Comparison of ENCODE assay signal across 8 mouse cellular contexts in the genomic region with DNA sequence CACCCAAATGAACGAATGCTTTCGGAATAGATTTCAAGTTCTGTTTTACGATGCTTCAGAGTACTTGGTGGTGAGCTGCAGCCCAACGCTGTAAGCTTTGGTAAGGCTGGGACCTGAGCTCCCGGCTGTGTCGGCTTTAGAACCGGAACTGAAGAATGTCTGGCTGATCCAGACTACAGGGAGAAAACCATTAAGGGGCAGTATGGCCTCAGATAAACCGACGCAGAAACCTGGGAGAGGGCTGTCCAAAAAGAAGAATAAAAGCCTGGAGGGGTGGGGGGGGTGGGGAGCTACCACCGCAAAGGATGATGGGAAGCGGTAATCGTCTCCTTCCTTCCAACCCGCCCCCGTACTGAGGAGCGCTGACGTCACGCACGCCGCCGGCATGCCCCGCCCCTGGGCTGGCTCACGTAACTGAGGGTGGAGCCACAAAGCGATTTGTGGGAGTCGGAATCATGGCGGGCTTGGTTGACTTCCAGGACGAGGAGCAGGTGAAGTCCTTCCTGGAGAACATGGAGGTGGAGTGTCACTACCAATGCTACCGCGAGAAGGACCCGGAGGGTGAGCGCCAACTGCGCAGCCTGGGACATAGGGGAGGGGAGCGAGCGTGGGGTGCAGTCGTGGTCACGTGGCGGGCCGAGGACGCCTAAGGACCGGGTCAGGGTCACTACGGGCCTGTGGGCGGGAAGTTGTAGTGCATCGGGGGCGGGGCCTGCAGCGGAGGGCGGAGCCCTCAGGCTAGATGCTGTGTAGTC. TPM values are rescaled to one million over a fixed set of nuclear protein-coding genes. Genes with fewer than 3 reads are reported as not detected.
A peak's percentile ranks its signal among the peaks of the same experiment; 100 is the strongest.
DNase-seq lines count a peak whose midpoint lies in the region; ATAC-seq and TF ChIP-seq lines count a peak whose summit lies in the region.

A gene (plus strand): TSS at position 411 of the 755 bp plus-strand sequence.

- peak; percentile 94 for ATAC-seq in forebrain, embryonic 15.5 days (replicated peaks)
- peak; percentile 92 for ATAC-seq in lung, embryonic 14.5 days (ENCODE audit: insufficient read depth)

- in situ Hi-C loops in ES-E14 (cut with MboI; ENCODE audit: low sequenced_read_pairs in 2 of 2, unreplicated experiment in 2 of 2), result no loop called here

- peak within 1 kb of the TSS; percentile 53 for H3K4me2 ChIP-seq in forebrain, embryonic 15.5 days (replicated peaks)
- peak within 1 kb of the TSS; percentile 66 for H3K4me2 ChIP-seq in lung, embryonic 14.5 days

- WGBS in forebrain, embryonic 15.5 days, result under 1% methylated on average over 45 of the region's 45 CpGs
- WGBS in lung, embryonic 14.5 days, result under 1% methylated on average over 45 of the region's 45 CpGs
- WGBS in olfactory bulb, adult 2 months, result under 1% methylated on average over 45 of the region's 45 CpGs
- WGBS in thymus, adult 2 months, result under 1% methylated on average over 45 of the region's 45 CpGs

- peak within 1 kb of the TSS; percentile 89 for H3K9ac ChIP-seq in ES-E14 (ENCODE audit: insufficient read depth, low read depth, low read length, poor library complexity, severe bottlenecking)
- H3K9ac ChIP-seq in forebrain, embryonic 15.5 days (replicated peaks), result peak within 1 kb of the TSS; percentile 68
- peak within 1 kb of the TSS; percentile 63 for H3K9ac ChIP-seq in lung, embryonic 14.5 days

- peak; percentile 36; the same call in 1 of the 2 replicates for TF ChIP-seq CTCF in layer of hippocampus, adult 2 months (conservative IDR thresholded peaks at IDR 0.05)
- TF ChIP-seq CTCF in lung, embryonic 14.5 days (IDR thresholded peaks at IDR 0.05; ENCODE audit: low read depth), result peak; percentile 19; the same call in 1 of the 2 replicates
- no peak for TF ChIP-seq CTCF in olfactory bulb, adult 2 months (IDR thresholded peaks at IDR 0.05; ENCODE audit: insufficient read depth, low read depth, low read length)
- 0 out of 2 replicates have a peak, but pooled peaks have one; percentile 45 for TF ChIP-seq CTCF in thymus, adult 2 months (IDR thresholded peaks at IDR 0.05; ENCODE audit: borderline replicate concordance, control insufficient read depth, extremely low read depth, insufficient read depth, low read length, poor library complexity)

- H3K4me1 ChIP-seq in ES-E14 (ENCODE audit: control insufficient read depth in 2 of 2, insufficient read depth in 2 of 2, low read length in 2 of 2, poor library complexity in 1 of 2), result peaks cover 4 to 7% of the 10 kb centered on the region in 2 experiments; a peak in 3 of 4 replicates
- peaks cover 15% of the 10 kb centered on the region for H3K4me1 ChIP-seq in forebrain, embryonic 15.5 days
- H3K4me1 ChIP-seq in lung, embryonic 14.5 days (ENCODE audit: insufficient read depth), result 0 out of 2 replicates have a peak, but pooled peaks cover 4% of the 10 kb centered on the region
- no peaks in the 10 kb centered on the region; the same call in 1 of the 2 replicates for H3K4me1 ChIP-seq in olfactory bulb, adult 2 months (ENCODE audit: control insufficient read depth, insufficient read depth, low read length)
- peaks cover 5% of the 10 kb centered on the region for H3K4me1 ChIP-seq in thymus, adult 2 months (replicated peaks; ENCODE audit: control insufficient read depth, insufficient read depth, low read length)

- intact Hi-C loops in heart, postnatal 25 days (cut with DNase I), result loop anchor here (10.0 kb wide), 1 partner anchor 403 kb away; a partner anchor contains a TSS

- peaks cover 6% of the 10 kb centered on the region; the same call in 1 of the 2 replicates for H3K36me3 ChIP-seq in ES-E14 (ENCODE audit: control insufficient read depth, insufficient read depth, low read length, poor library complexity, severe bottlenecking)
- H3K36me3 ChIP-seq in forebrain, embryonic 15.5 days, result peaks cover 10% of the 10 kb centered on the region; the same call in 1 of the 2 replicates
- H3K36me3 ChIP-seq in lung, embryonic 14.5 days (ENCODE audit: insufficient read depth), result peaks cover 16% of the 10 kb centered on the region; the same call in 1 of the 2 replicates
- H3K36me3 ChIP-seq in thymus, adult 2 months (ENCODE audit: control insufficient read depth, insufficient read depth, low read length), result no peaks in the 10 kb centered on the region

- H3K27me3 ChIP-seq in forebrain, embryonic 15.5 days, result no peaks in the 10 kb centered on the region
- H3K27me3 ChIP-seq in lung, embryonic 14.5 days (ENCODE audit: insufficient read depth, low read length), result no peaks in the 10 kb centered on the region
- no peaks in the 10 kb centered on the region for H3K27me3 ChIP-seq in thymus, adult 2 months (ENCODE audit: control insufficient read depth, insufficient read depth, low read length)

- H3K9me3 ChIP-seq in ES-E14 (ENCODE audit: control insufficient read depth, insufficient read depth, low read depth, low read length), result no peaks in the 10 kb centered on the region
- no peaks in the 10 kb centered on the region for H3K9me3 ChIP-seq in forebrain, embryonic 15.5 days
- H3K9me3 ChIP-seq in lung, embryonic 14.5 days (ENCODE audit: low read depth, low read length), result no peaks in the 10 kb centered on the region

- peak; percentile 95 for DNase-seq in ES-E14 (ENCODE audit: low read depth, low spot score)
- DNase-seq in cerebellum, adult 11-12 months, result peak; percentile 97
- peak; percentile 92 for DNase-seq in heart, postnatal 25 days (ENCODE audit: low spot score)
- peak; percentile 95 to 99 for DNase-seq in layer of hippocampus, adult 2 months (ENCODE audit: low spot score in 2 of 2)
- DNase-seq in lung, embryonic 14.5 days, result peak; percentile 99
- DNase-seq in thymus, adult 2 months, result peak; percentile 97

- peak within 1 kb of the TSS; percentile 86 for H3K27ac ChIP-seq in ES-E14 (ENCODE audit: insufficient read depth, low read depth, low read length, poor library complexity, severe bottlenecking)
- peak within 1 kb of the TSS; percentile 96 for H3K27ac ChIP-seq in forebrain, embryonic 15.5 days (replicated peaks)
- H3K27ac ChIP-seq in layer of hippocampus, adult 2 months, result peak within 1 kb of the TSS; percentile 99
- peak within 1 kb of the TSS; percentile 92 for H3K27ac ChIP-seq in lung, embryonic 14.5 days (ENCODE audit: low read depth)
- peak within 1 kb of the TSS; percentile 99 for H3K27ac ChIP-seq in olfactory bulb, adult 2 months (ENCODE audit: insufficient read depth, low read depth, low read length)
- H3K27ac ChIP-seq in thymus, adult 2 months (ENCODE audit: control insufficient read depth, insufficient read depth, low read length), result peak within 1 kb of the TSS; percentile 64

- peak; percentile 58 for TF ChIP-seq POLR2A in olfactory bulb, adult 2 months (IDR thresholded peaks at IDR 0.05; ENCODE audit: insufficient read depth, low read depth, low read length)
- TF ChIP-seq POLR2A in thymus, adult 2 months (IDR thresholded peaks at IDR 0.05; ENCODE audit: control insufficient read depth, extremely low read depth, insufficient read depth, low read length, poor library complexity), result peak; percentile 65

- peak within 1 kb of the TSS; percentile 75 to 86 for H3K4me3 ChIP-seq in ES-E14 (ENCODE audit: insufficient read depth in 1 of 2, low read depth in 1 of 2, low read length in 2 of 2, poor library complexity in 1 of 2, severe bottlenecking in 1 of 2)
- H3K4me3 ChIP-seq in forebrain, embryonic 15.5 days, result peak within 1 kb of the TSS; percentile 86
- H3K4me3 ChIP-seq in layer of hippocampus, adult 2 months, result peak within 1 kb of the TSS; percentile 95
- peak within 1 kb of the TSS; percentile 59 for H3K4me3 ChIP-seq in lung, embryonic 14.5 days (ENCODE audit: low read depth, low read length)
- H3K4me3 ChIP-seq in olfactory bulb, adult 2 months (ENCODE audit: insufficient read depth, low read depth, low read length), result peak within 1 kb of the TSS; percentile 99
- peak within 1 kb of the TSS; percentile 55 for H3K4me3 ChIP-seq in thymus, adult 2 months (ENCODE audit: control insufficient read depth, insufficient read depth, low read length)

TF ChIP-seq in ES-E14, 5 proteins besides CTCF, POLR2A, EP300 and RAD21:
- TF ChIP-seq CHD2 (IDR thresholded peaks at IDR 0.05; ENCODE audit: low read depth, low read length) (0 out of 2 replicates have a peak, but pooled peaks have one; percentile 50), MAFK (IDR thresholded peaks at IDR 0.05; ENCODE audit: insufficient read depth, low read depth, low read length) (no peak)
TF ChIP-seq in ES-E14: peak in this region for 1.

RNA-seq across cellular contexts. Expression of the gene that starts here (rescaled TPM):
- 24.7 and 37.0 TPM in 2 replicates for total RNA-seq in ES-E14 (2012; rRNA removed)
- polyA plus RNA-seq in forebrain, embryonic 15.5 days (2015; fragmentation: Nextera tagmentation; extraction: Ambion mirVana), result 47.1 and 48.9 TPM in 2 replicates
- 10 to 100 TPM; 35.2 to 37.8 TPM for total RNA-seq in heart, postnatal 25 days (2021)
- total RNA-seq in layer of hippocampus, adult 2 months (2021), result 10 to 100 TPM; 28.8 to 31.6 TPM
- 50.1 and 52.9 TPM in 2 replicates for polyA plus RNA-seq in lung, embryonic 14.5 days (2014; fragmentation: Nextera tagmentation; extraction: Ambion mirVana)
- not detected in 2 replicates for polyA plus RNA-seq in olfactory bulb, adult 2 months (2012; ENCODE audit: insufficient read depth, insufficient read length, low replicate concordance, missing spikeins)
- 9.4 and 10.0 TPM in 2 replicates for polyA plus RNA-seq in thymus, adult 2 months (2012; rRNA removed)

Comparison
In these comparisons a context has a peak if more than half of its experiments do, and no peak if none do; other contexts are left out.
1. Peak in every context shown above with its lines: DNase-seq, ATAC-seq, H3K4me3 ChIP-seq and H3K27ac ChIP-seq.
2. RNA of the gene that starts here (polyA plus RNA-seq): 50.1 to 52.9 TPM in lung, embryonic 14.5 days, 47.1 to 48.9 TPM in forebrain, embryonic 15.5 days and 9.4 to 10.0 TPM in thymus, adult 2 months; not detected in olfactory bulb, adult 2 months; every median in the first group is over 10 times any median in the second.